ENCODE assay signal across 13 mouse cellular contexts in the genomic region with DNA sequence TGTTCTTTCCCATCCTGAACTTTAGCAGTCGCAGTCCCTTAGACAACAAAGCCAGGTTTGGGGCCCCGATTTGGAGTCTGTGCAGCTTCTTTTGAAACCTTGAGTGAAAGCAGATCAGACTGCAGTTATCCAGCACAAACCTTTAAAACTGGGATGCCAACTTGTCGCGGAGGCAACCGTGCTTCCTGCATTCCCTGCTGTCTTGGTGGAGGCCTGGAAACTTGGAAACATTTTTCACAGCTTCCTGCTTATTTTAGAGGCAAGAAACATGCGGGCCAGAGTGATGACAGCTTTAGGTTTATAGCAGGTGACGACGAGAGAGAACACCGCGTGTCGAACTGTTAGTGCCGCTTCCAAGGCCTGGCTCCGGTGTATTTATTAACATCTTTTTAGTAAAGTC.
DNase-seq lines count a peak whose midpoint lies in the region; ATAC-seq lines count a peak whose summit lies in the region.
"Had no signal": no experiment of that assay in that cellular context is flagged by ENCODE, and none has a peak within 500 bp of the region (broad histone marks: within the 10 kb centered on the region; RNA-seq: fewer than 3 reads in every experiment).

No protein-coding gene starts in this region.

- no peak overlapping the region for H3K27ac ChIP-seq in limb, embryonic 11.5 days (replicated peaks; ENCODE audit: low read depth, low read length)
- H3K27ac ChIP-seq: midbrain, embryonic 12.5 days had no signal

- peak overlapping the region; percentile 10; the same call in 1 of the 2 replicates for H3K4me2 ChIP-seq in limb, embryonic 11.5 days (ENCODE audit: low read depth, severe bottlenecking)
- H3K4me2 ChIP-seq: midbrain, embryonic 12.5 days had no signal

- peaks cover 9% of the 10 kb centered on the region for H3K4me1 ChIP-seq in limb, embryonic 11.5 days (ENCODE audit: control insufficient read depth, insufficient read depth, low read length)

- H3K9me3 ChIP-seq in limb, embryonic 11.5 days (ENCODE audit: control insufficient read depth, low read length), result no peaks in the 10 kb centered on the region
- H3K9me3 ChIP-seq: midbrain, embryonic 12.5 days had no signal

- no peak for ATAC-seq in limb, embryonic 11.5 days (ENCODE audit: insufficient number of reproducible peaks, low FRiP score, low TSS enrichment, low read depth)

- no peaks in the 10 kb centered on the region for H3K36me3 ChIP-seq in limb, embryonic 11.5 days (ENCODE audit: control insufficient read depth, insufficient read depth, low read length)
- H3K36me3 ChIP-seq: midbrain, embryonic 12.5 days had no signal

- DNase-seq in embryo, embryonic 11 days, result peak; percentile 34
- DNase-seq in embryo, embryonic 9.5 days (ENCODE audit: extremely low spot score), result no peak
- DNase-seq in kidney, postnatal 36 days, result peak; percentile 29
- DNase-seq in kidney, adult 8-10 months, result no peak
- peak; percentile 65 to 75 for DNase-seq in frontal cortex, adult 2 months (ENCODE audit: extremely low spot score in 1 of 2, low spot score in 1 of 2)
- peak; percentile 45 for DNase-seq in limb, embryonic 11.5 days (ENCODE audit: low spot score)
- DNase-seq in adrenal gland, postnatal 4 days (ENCODE audit: low spot score in 2 of 2), result no peak
- no peak for DNase-seq in adrenal gland, postnatal 10 days
- DNase-seq: adrenal gland, adult 2 months; gastrocnemius, postnatal 36 days; lung, postnatal 14 days; thymus, adult 18-20 months had no signal

- H3K27me3 ChIP-seq in limb, embryonic 11.5 days (ENCODE audit: control insufficient read depth, insufficient read depth, low read length), result no peaks in the 10 kb centered on the region
- H3K27me3 ChIP-seq: midbrain, embryonic 12.5 days had no signal

- no peak overlapping the region for H3K9ac ChIP-seq in limb, embryonic 11.5 days (ENCODE audit: low read length)
- H3K9ac ChIP-seq: midbrain, embryonic 12.5 days had no signal

- WGBS in limb, embryonic 11.5 days, result 21% methylated on average over 13 of the region's 13 CpGs

- H3K4me3 ChIP-seq in limb, embryonic 11.5 days (ENCODE audit: low read depth, low read length), result no peak overlapping the region
- H3K4me3 ChIP-seq: midbrain, embryonic 12.5 days had no signal

Comparison
In these comparisons a context has a peak if more than half of its experiments do, and no peak if none do; other contexts are left out.
1. DNase-seq: peak in embryo, embryonic 11 days (single experiment), kidney, postnatal 36 days (2 of 2), frontal cortex, adult 2 months (2 of 2) and limb, embryonic 11.5 days (single experiment); none in embryo, embryonic 9.5 days (single experiment), kidney, adult 8-10 months (0 of 2), adrenal gland, postnatal 4 days (0 of 2) and adrenal gland, postnatal 10 days (single experiment).